Mouse (Mus musculus): Measurements from ENCODE around the gene Tmem163.

GRCm38 (mm10) chr1:127508921-127509320 is 170.4 kb downstream of the Tmem163 start:
- TF ChIP-seq CTCF (IDR thresholded peaks at IDR 0.05; ENCODE audit: control insufficient read depth, insufficient read depth, low read length) (no peak), POLR2A (IDR thresholded peaks at IDR 0.05; ENCODE audit: borderline replicate concordance, control insufficient read depth, low read depth, low read length) (no peak)
